Mouse (Mus musculus): ENCODE results near the gene Zfr. TPM values are rescaled to one million over a fixed set of nuclear protein-coding genes. Genes with fewer than 3 reads are reported as not detected.
"Not testable (repeated sequence)": the region's sequence is repeated elsewhere in the genome, so short reads cannot be mapped to it uniquely, and the experiment has no call there.

Zfr gene
- polyA plus RNA-seq, 1 experiment, result 107 TPM

DNA sequence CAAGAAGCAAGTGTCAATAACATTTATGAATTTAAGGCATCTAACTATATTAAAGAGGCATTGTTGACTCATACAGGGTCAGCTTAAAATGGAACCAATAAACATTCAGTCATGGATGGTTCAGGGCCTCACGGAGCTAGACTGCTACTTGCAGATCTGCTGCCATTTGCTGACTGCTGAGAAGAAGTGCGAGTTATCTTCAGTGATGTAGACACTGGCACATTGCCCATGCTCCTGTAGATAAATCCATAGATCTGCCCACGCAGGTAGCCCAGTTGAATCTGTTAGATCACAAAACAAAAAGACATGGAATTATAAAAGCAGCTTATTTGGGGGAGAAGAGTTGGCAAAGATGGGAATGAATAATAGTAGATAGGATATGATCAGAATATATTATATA is 36.1 kb downstream of the Zfr start:
- Histone ChIP-seq H3K4me1 (ENCODE audit: control insufficient read depth, insufficient read depth, low read length) (no peaks in the 10 kb centered on the region), H3K4me3 (replicated peaks; ENCODE audit: extremely low read depth, low read depth, low read length) (no peak overlapping the region)
- no peak for DNase-seq
- TF ChIP-seq POLR2A (IDR thresholded peaks at IDR 0.05; ENCODE audit: borderline replicate concordance, extremely low read depth, low read depth, low read length), result no peak
- no peak for TF ChIP-seq CTCF (IDR thresholded peaks at IDR 0.05; ENCODE audit: insufficient read depth, low read length)
- WGBS, result 71% methylated on average over 3 of the region's 3 CpGs

DNA sequence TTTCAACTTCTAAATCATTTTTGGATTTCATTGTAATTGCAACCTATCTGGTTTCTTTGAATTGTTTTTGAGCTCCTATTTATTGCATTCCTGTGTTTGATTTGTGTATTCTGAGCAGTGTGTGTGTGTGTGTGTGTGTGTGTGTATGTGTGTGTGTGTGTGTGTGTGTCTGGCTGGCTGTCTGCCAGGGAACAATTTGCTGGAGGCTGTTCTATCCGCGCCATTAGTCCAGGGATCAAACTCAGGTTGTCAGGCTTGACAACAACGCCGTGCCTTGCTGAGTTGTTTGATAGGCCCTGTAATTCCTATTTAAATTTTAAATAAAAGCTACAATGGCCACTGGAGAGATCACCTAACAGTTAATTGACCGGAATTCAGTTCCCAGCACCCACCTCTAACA is 60.5 kb downstream of the Zfr start:
- TF ChIP-seq CTCF (IDR thresholded peaks at IDR 0.05; ENCODE audit: insufficient read depth, low read length), result no peak
- TF ChIP-seq POLR2A (IDR thresholded peaks at IDR 0.05; ENCODE audit: borderline replicate concordance, extremely low read depth, low read depth, low read length), result no peak
- WGBS, result 83% methylated on average over 5 of the region's 5 CpGs
- H3K4me1 ChIP-seq (ENCODE audit: control insufficient read depth, insufficient read depth, low read length), result no peaks in the 10 kb centered on the region
- no peak for DNase-seq
- H3K4me3 ChIP-seq (replicated peaks; ENCODE audit: extremely low read depth, low read depth, low read length), result no peak overlapping the region

DNA sequence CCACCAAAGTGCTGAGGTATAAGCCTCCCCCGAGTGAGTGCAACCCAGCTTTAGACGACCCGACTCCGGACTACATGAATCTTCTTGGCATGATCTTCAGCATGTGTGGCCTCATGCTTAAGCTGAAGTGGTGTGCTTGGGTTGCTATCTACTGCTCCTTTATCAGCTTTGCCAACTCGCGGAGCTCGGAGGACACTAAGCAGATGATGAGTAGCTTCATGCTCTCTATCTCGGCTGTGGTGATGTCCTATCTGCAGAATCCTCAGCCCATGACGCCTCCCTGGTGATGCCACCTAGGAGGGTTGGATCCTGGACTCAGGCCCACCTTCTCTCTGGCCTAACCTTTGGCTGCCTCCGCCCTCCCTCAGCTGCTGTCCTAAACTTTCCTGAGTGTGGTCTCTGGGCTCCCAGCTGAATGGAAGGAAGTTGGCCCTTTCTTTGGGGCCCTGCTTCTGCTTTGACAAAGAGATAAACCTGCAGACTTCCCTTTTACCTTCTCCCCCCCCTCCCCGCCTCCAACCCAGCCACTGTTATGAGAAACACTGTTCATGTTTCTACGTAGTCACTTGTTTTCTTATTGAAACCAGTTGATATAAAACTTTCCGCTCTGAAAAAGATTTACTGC is 63.7 kb downstream of the Zfr start:
- not testable (repeated sequence) for DNase-seq; H3K4me3 ChIP-seq (replicated peaks; ENCODE audit: extremely low read depth, low read depth, low read length)
- 80% methylated on average over 13 of the region's 13 CpGs for WGBS

DNA sequence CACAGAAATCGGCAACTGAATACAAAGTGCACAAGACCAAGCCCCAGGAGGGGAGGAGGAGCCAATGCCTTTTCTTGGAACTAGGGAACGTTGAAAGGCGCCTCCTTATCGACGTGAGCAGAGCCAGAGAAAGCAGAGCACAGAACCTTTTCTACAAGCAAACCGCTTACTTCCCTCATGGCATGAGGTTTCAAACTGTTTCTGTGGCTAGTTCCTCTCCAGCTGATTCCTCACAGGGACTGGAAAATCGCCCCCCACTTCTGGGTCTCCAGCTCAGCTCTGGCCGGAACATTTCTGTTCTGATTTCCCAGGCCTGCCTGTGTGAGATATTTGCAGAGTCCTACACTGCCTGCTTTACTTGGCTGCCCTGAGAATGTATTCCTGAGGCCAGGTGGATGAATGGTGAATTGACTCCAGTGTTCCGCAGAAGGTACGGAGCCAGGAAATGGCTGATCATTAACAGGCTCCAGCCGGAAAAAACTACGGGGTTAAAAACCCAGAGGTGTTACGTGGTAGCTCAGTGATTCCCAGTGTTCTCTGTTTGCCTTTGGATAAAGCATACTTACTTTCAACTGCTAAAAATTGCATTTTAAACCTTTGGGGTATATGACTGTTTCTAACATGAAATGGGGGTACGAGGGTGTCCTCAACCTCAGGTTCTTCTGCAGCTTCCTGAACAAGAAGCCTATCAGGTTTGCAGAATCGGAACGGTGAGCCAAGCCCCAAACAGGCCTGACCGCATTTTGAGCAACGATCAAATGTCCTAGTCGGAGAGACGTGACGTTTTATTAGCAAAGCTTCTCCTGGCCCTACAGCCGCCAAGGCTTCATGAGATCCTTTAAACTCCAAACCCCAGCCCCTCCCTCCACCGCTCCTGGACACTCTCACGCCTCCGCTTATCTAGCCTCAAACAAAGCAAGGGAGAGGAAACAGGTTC is 76.5 kb downstream of the Zfr start:
- Histone ChIP-seq H3K4me3 (replicated peaks; ENCODE audit: extremely low read depth, low read depth, low read length) (no peak overlapping the region), H3K4me1 (ENCODE audit: control insufficient read depth, insufficient read depth, low read length) (peaks cover 9% of the 10 kb centered on the region)
- TF ChIP-seq CTCF (IDR thresholded peaks at IDR 0.05; ENCODE audit: insufficient read depth, low read length), result no peak
- TF ChIP-seq POLR2A (IDR thresholded peaks at IDR 0.05; ENCODE audit: borderline replicate concordance, extremely low read depth, low read depth, low read length), result no peak
- WGBS, result 21% methylated on average over 25 of the region's 25 CpGs
- DNase-seq, result no peak

More for the DNA sequence above, 63.7 kb downstream of the Zfr start:
- H3K4me1 ChIP-seq (ENCODE audit: control insufficient read depth, insufficient read depth, low read length), result not testable (repeated sequence)

DNA sequence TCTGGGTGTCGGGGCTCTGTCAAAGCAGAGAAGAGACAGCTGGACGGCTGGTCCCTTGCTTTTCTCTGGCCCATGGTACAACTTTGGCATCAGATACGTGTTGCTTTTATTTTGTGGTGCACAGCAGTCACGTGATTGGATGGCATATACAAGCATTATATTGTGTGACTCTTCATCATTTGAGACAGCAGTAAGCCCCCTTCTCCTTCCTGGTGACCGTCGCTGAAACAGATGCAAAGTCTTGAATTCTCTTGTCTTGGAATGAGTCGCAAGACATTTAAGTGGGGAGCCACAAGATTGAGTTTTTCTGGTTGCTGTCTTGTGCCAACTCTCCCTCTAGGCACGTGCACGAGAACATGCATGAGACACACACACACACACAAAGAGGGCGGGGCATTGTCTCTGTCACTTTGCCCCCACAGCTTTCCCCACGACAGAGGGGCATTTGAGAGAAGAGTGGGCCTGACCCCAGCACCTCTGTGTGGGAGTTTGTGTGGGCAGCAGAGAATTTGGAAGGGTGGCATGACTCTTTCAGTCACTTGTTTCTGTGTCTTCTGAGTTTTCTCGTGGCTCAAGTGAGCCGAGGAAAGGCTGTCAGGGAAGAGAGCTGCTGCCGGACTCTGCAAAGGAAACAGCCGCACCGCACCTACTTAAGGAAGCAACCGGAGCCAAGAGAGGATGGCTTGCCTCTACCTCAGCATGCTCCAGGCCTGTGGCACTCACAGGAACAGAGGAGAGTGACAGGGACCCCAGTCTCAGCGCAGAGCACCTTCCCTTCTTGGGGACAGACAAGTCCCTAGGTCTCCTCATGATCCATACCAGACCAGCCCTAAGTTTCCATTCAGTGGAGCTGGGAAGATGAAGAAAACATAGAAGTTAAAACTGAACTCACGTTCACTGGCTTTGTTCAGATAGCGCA is 77.4 kb downstream of the Zfr start:
- Histone ChIP-seq H3K4me3 (replicated peaks; ENCODE audit: extremely low read depth, low read depth, low read length) (no peak overlapping the region), H3K4me1 (ENCODE audit: control insufficient read depth, insufficient read depth, low read length) (peaks cover 9% of the 10 kb centered on the region)
- TF ChIP-seq POLR2A (IDR thresholded peaks at IDR 0.05; ENCODE audit: borderline replicate concordance, extremely low read depth, low read depth, low read length) (no peak), CTCF (IDR thresholded peaks at IDR 0.05; ENCODE audit: insufficient read depth, low read length) (no peak)
- DNase-seq, result no peak
- 29% methylated on average over 20 of the region's 20 CpGs for WGBS

DNA sequence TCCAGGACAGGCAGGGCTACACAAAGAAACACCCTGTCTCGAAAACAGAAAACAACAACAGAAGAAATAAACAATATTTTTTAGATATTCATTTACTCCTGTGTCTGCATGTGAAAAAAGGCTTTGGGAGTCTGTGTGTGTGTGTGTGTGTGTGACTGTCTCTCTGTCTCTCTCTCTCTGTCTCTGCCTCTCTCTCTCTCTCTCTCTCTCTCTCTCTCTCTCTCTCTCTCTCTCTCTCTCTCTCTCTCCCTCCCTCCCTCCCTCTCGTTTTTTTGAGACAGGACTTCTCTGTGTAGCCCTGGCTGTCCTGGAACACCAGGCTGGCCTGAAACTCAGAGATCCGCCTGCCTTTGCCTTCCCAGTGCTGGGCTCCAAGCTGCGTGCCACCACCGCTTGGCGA is 78.3 kb downstream of the Zfr start:
- TF ChIP-seq POLR2A (IDR thresholded peaks at IDR 0.05; ENCODE audit: borderline replicate concordance, extremely low read depth, low read depth, low read length) (no peak), CTCF (IDR thresholded peaks at IDR 0.05; ENCODE audit: insufficient read depth, low read length) (no peak)
- no peak overlapping the region for H3K4me3 ChIP-seq (replicated peaks; ENCODE audit: extremely low read depth, low read depth, low read length)
- DNase-seq, result no peak
- WGBS, result 68% methylated on average over 6 of the region's 6 CpGs
- peaks cover 9% of the 10 kb centered on the region for H3K4me1 ChIP-seq (ENCODE audit: control insufficient read depth, insufficient read depth, low read length)

DNA sequence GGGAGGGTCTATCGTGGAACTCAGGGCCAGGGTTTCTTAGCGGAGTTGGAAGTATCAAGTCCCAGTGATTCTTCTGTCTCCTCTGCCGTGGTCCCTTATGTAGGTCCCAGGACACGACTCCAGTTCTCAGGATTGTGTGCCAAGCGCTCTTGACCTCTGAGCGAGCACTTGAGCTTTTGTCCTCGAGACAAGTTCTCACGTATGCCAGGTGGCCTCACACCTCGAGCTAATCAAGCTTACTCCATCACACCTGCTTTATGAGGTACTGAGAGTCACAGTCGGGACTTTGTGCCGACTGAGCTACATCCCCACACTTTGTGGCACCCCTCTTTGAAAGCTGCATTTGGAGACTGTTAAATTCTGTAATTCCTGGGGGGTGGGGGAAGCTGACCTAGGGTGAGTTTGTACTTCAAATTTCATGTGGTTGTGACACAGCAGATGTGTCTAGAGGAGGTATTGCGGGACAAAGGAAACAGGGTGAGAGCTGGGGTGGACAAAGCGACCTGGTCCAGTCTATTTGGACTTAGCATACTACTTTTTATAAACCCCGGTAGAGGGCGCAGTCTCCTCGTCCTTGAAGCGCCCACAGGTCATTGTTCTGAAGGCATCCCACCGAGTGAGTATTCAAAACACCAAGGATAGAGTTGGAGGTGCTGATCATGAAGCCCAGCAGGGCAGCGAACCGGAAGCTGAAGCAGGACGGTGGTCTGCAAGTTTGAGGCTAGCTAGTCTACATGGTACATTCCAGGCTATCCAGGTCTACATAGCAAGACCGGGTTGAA is 79.0 kb downstream of the Zfr start:
- no peak overlapping the region for H3K4me3 ChIP-seq (replicated peaks; ENCODE audit: extremely low read depth, low read depth, low read length)
- peak; percentile 70 for TF ChIP-seq CTCF (IDR thresholded peaks at IDR 0.05; ENCODE audit: insufficient read depth, low read length)
- no peak for TF ChIP-seq POLR2A (IDR thresholded peaks at IDR 0.05; ENCODE audit: borderline replicate concordance, extremely low read depth, low read depth, low read length)
- peaks cover 9% of the 10 kb centered on the region for H3K4me1 ChIP-seq (ENCODE audit: control insufficient read depth, insufficient read depth, low read length)
- DNase-seq, result no peak
- WGBS, result 23% methylated on average over 22 of the region's 22 CpGs

DNA sequence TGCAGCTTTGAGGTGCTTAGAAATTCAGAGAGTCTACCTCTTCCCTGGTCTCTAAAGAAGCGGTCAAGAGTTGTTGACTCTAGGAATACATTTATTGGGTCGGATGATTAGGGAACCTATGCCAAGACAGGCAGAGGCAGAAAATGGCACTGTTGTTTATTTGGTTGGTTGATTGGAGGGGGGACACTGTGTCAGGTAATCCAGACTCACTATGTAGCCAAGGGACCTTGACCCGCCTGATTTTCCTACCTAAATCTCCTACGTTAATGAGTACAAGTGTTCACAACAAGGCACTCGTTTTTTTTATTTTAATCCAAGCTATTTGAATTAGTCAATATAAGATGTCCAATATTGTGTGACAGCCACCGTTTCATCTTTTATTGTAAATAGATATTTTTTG is 79.7 kb downstream of the Zfr start:
- WGBS, result 68% methylated on average over 6 of the region's 6 CpGs
- no peak for DNase-seq
- H3K4me3 ChIP-seq (replicated peaks; ENCODE audit: extremely low read depth, low read depth, low read length), result no peak overlapping the region
- peaks cover 9% of the 10 kb centered on the region for H3K4me1 ChIP-seq (ENCODE audit: control insufficient read depth, insufficient read depth, low read length)
- TF ChIP-seq POLR2A (IDR thresholded peaks at IDR 0.05; ENCODE audit: borderline replicate concordance, extremely low read depth, low read depth, low read length), result no peak
- TF ChIP-seq CTCF (IDR thresholded peaks at IDR 0.05; ENCODE audit: insufficient read depth, low read length), result no peak

DNA sequence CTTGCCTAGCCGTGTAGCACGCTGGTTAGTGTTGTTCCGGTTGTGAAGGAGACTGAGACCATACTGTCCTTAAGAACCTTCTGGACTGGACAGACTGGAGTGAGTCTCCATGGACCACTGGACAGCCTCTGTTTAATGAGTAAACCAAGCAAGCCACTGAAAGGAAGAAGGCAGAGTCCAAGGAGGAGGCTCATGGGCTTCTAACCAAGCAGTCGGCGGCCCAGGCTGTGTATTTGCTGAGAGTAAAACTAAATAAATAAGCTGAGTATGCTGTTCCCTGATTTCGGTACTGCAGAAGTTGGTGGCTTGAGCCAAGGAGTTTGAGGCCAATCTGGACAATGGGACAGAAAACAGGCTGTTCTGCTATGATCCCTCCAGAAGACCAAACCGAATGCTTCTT is 82.4 kb downstream of the Zfr start:
- no peak for DNase-seq
- H3K4me1 ChIP-seq (ENCODE audit: control insufficient read depth, insufficient read depth, low read length), result peaks cover 4% of the 10 kb centered on the region
- TF ChIP-seq CTCF (IDR thresholded peaks at IDR 0.05; ENCODE audit: insufficient read depth, low read length) (no peak), POLR2A (IDR thresholded peaks at IDR 0.05; ENCODE audit: borderline replicate concordance, extremely low read depth, low read depth, low read length) (no peak)
- no peak overlapping the region for H3K4me3 ChIP-seq (replicated peaks; ENCODE audit: extremely low read depth, low read depth, low read length)
- WGBS, result 81% methylated on average over 7 of the region's 7 CpGs
